Mouse (Mus musculus): ENCODE data around the gene Ccdc136.

GRCm38 (mm10) chr6:29388606-29389080 is 7.5 kb upstream of the Ccdc136 start:
- TF ChIP-seq CTCF (IDR thresholded peaks at IDR 0.05 in 2 of 3, conservative IDR thresholded peaks at IDR 0.05 in 1 of 3; ENCODE audit: control insufficient read depth in 1 of 3, insufficient read depth in 1 of 3, low read depth in 2 of 3, low read length in 3 of 3, poor library complexity in 1 of 3, severe bottlenecking in 1 of 3) (no peak), RCOR1 (IDR thresholded peaks at IDR 0.05; ENCODE audit: low read depth, low read length) (no peak), GATA1 (IDR thresholded peaks at IDR 0.05; ENCODE audit: low read depth, low read length) (peak; percentile 63; the same call in 1 of the 2 replicates), TCF12 (IDR thresholded peaks at IDR 0.05; ENCODE audit: low read depth, low read length) (no peak), MYC (IDR thresholded peaks at IDR 0.05; ENCODE audit: low read depth, low read length) (peak; percentile 97)
